Mouse (Mus musculus): ENCODE measurements at regions not wholly inside any gene's neighbourhood (a gene's known extent, or its start where the extent isn't known, plus 50 kb on each side); places are given as distances from the start of the nearest gene placed in this dataset.

DNA sequence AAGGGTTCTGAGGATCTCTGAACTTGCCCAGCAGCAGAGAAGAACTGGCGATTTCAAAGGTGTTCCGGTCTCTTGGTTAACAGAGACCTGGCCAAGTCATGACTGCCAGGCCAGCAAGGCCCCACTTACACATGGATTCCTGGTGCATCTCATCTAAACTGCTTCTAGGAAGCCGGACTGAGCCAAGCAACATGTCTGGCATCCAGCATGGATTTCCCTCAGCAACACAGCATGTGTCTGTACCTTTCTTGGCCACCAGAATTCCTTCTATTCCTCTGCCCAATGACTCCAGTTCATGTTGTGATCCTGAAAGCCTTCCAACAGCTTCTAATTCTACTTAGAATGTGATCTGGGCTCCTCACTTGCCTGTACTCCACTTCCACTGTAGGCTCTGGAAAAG is 50.0 kb upstream of the Cdon start:
- Histone ChIP-seq H3K4me3 (ENCODE audit: insufficient read depth, low read depth, low read length) (no peak overlapping the region), H3K27ac (replicated peaks; ENCODE audit: low read depth, low read length) (no peak overlapping the region), H3K4me1 (ENCODE audit: control insufficient read depth, insufficient read depth, insufficient read length, low read length) (no peaks in the 10 kb centered on the region)

Measured in brown adipose tissue, adult 24 weeks (tissue).